Mouse (Mus musculus) retina, postnatal 1 day (tissue): ENCODE results near the gene Npcd.
A peak's percentile ranks its signal among the peaks of the same experiment; 100 is the strongest.

ENCODE experiments used
- DNase-seq: peaks from one replicate; pipeline ENCODE4 v3.0.0-alpha.2; 2012

Gene Npcd

DNA sequence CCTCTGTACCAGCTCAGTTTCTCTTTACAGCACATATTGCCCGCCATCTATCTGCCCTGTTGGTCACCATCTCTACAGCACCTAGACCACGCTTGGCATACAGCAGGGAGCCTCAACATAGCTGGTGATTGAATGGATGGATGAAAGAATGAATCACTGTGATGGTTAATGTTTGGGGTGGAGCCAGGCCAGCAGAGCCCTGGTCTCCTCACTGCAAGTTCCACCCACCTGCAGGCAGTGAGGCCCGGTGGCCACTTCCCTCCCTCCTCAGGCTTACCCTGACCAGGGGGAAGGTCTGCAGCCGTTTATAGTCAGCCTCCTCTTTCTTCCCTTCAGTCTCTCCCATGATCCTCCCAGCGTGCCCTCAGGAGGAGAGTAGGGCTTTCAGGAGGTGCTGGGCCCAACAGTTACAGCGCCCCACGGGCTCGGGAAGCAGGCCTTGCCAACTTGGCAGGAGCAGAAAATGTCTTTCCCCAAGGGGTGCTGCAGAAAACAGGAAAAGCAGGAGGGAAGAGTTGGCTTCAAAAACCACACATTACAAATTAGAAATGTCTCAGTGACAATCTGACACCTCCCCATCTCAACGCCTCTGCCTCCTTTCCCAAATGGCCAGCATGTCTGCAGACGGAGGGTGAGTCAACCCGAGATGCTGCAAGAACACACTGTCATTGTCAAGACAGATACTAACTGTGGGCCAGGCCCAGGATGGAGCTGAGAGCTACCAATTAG, 69.3 kb downstream of the Npcd start:
- DNase-seq: no peak

DNA sequence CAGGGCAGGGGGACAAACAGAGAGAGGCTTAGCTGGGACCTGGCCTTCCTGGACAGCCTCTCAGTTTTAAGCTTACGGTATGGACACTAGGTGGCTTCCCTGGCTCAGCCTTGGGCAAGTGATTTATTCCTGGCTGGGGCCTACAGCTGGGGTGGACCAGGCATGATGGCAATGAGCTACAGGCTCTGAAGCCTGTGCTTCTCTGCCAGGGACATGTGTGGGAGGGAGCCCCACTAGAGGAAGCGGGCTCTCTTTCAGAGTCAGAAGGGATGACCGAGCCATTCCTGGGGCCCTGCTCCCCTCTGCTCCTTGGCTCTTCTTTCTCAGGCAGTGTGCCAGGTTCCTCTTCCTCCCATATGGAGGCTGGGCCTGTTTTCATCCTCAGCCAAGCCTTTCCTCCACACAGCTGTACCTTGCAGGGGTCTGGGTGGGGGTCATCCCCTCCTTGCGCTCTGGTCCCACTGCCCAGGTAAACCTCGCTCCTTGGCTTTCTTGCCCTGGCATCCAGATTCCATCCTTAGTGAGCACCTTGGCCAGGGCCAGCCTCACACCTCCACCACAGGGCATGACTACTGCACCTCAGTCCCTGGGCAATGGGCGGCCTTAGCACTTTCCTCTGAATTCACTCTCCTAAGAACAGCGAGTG, 70.3 kb downstream of the Npcd start:
- DNase-seq: no peak

- no peak for DNase-seq
These were observed 71.0 kb downstream of the Npcd start for GRCm38 (mm10) chr15:79763001-79763400.

GRCm38 (mm10) chr15:79760956-79761355, 73.1 kb downstream of the Npcd start:
- no peak for DNase-seq

DNA sequence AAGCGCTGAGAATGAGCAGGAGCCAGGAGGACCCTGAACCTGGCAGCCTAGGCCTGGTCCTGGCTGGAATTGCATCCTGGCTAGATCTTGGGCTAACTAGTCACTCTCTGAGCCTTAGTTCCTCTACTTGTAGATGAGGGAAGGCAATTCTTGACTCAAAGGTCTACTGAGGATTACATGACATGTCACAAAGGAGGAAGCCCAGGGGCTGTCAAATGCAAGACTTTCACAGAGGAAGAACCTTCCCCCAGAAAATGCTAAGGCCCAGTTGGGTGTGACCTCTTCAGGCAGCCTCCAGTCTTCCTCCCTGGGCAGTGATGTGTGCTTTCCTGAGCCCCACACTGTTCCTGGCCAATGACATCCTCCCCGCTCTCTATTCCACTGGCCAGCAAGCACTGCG, 76.9 kb downstream of the Npcd start:
- no peak for DNase-seq

DNA sequence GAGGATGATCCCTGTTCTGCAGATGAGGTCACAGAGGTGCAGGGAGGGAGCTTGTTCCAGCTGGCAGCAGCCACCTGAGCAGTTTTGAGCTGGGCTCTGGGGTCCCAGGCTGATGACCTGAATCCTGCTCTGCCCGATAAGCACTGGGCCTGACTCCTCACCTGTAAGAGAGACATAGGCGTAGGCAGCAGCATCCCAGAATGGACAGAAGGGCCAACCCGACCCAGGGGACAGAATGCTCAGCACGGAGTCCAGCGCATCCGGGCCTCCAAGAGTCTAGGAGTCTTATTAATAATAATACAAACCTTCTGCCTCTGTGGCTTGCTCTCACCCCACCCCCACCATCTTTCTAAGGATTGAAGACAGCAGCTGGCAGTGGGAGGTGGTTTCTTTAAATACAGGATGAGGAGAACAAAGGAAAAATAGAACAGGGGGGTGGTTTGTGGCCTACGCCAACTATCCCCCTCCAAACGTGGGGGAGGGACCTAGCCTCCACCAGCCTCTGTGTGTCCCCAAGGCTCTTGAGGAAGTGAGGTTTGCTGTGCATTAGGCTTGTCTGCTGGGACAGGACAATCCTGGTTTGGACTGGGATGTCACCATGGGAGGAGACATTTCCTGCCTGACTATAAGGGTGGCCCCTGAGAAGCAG, 77.9 kb downstream of the Npcd start:
- DNase-seq: peak; percentile 19

DNA sequence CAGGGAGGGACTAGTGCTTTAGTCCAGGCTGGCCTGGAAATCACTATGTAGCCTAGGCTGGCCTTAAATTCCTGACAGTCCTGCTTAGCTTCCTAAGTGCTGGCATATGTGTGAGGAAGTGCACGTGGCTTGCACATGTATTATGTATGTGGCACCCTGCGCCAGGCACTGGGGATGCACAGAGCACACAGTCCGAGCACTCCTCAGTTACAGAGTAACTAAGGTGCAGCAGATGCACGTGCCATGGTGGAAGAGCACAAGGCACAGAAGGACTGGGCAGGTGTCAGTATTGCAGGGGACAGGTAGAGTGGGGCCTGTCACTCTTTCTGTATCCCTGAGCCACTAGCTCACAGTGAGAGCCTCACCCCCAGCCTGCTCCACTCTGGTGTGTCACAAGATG, 78.9 kb downstream of the Npcd start:
- DNase-seq: no peak

DNA sequence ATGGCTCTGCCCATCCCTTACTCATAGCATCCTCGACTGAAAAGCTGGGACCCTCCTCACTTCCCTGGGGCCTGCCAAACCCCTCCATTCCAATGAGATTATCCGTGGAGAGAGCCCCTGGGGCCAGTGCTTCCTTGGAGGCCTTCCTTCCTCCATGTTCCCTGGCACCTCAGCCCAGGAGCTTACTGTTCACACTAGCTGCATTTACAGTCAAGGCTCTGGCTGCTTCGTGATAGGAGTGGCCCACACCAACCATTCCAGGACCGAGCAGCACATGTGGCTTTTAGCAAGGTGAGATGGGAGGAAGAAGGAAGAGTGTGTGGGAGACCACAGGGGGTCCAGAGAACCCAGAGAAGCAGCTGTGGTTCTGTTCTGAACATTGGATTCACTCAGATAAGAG, 80.2 kb downstream of the Npcd start:
- DNase-seq: no peak

DNA sequence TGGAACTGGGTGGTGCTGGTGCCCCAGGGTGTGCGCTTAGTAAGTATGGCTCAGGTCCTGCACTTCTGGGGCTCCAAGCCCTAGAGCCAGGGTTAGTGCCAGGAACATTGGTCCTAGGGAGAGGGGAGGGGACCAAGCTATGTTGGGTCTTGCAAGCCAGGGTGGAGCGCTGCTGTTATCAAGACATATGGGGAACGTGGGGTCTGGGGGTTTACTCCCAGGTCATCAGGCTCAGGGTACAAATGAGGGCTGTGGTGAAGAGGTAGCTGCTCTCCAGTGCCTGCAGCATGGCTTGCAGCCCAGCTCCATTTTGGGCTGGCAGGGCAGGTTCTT, 80.7 kb downstream of the Npcd start:
- DNase-seq: no peak

- peak; percentile 80 for DNase-seq
These were observed 81.2 kb downstream of the Npcd start for GRCm38 (mm10) chr15:79752742-79753419.

GRCm38 (mm10) chr15:79751772-79752171, 82.3 kb downstream of the Npcd start:
- no peak for DNase-seq

- no peak for DNase-seq
These were observed 83.8 kb downstream of the Npcd start for GRCm38 (mm10) chr15:79750266-79750665.

DNA sequence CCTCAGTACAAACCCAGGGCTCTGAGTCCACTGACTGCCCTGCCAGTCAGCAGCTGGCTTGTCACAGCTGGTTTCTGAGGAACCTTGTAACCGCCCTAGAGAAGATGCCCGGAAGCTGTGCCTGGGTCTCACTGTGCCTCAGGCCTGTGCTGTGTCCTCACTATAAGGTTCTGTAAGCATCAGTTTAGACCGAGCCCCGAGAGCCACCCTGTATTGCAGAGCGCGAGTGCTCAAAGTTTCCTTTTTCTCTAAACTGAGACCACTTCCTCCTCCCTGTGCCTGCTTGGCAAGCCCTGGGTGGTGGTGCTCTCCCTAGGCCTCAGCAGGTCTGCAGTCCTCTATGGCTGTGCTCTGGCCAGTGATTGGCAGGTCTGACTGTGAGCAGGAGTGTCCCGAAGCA, 84.9 kb downstream of the Npcd start:
- DNase-seq: no peak

GRCm38 (mm10) chr15:79747998-79748397, 86.0 kb downstream of the Npcd start:
- peak; percentile 80 for DNase-seq

GRCm38 (mm10) chr15:79745883-79746282, 88.2 kb downstream of the Npcd start:
- DNase-seq: no peak

DNA sequence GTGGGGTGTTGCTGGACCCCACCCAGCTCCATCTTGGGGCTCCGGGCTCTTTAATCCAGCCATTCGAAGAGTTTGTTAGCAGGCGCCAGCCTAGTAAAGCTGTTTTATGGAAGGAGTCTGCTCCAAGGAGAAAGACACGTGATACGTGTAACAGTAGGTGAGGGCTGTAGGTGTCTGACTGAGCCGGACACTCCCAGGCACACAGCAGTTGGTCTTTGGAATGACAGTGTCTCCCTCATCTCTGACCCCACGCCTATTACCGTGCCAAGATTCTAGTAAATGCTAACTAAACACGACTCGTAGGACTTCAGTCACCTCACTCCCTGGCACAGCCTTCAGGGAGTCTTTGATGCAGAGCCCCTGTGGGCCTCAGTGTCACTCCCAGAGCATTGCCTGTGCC, 88.7 kb downstream of the Npcd start:
- DNase-seq: no peak

- no peak for DNase-seq
These were observed 89.3 kb downstream of the Npcd start for GRCm38 (mm10) chr15:79744742-79745141.

GRCm38 (mm10) chr15:79744001-79744400, 90.0 kb downstream of the Npcd start:
- DNase-seq: no peak

DNA sequence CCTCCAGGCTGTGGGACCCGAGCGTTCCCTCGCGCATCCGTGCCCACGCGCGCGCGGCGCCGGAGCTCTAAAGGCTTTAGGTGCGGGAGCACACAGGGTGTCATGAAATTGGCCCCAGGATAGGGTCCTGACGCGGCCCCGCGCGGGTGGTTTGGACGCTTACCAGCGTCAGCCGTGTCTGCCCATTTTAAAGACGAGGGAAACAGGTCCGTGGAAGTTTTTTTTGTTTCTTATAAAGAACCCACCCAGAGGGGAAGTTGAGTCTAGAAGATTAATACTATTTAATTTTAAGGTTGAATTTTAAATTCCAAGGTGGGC, 91.4 kb downstream of the Npcd start:
- DNase-seq: no peak

DNA sequence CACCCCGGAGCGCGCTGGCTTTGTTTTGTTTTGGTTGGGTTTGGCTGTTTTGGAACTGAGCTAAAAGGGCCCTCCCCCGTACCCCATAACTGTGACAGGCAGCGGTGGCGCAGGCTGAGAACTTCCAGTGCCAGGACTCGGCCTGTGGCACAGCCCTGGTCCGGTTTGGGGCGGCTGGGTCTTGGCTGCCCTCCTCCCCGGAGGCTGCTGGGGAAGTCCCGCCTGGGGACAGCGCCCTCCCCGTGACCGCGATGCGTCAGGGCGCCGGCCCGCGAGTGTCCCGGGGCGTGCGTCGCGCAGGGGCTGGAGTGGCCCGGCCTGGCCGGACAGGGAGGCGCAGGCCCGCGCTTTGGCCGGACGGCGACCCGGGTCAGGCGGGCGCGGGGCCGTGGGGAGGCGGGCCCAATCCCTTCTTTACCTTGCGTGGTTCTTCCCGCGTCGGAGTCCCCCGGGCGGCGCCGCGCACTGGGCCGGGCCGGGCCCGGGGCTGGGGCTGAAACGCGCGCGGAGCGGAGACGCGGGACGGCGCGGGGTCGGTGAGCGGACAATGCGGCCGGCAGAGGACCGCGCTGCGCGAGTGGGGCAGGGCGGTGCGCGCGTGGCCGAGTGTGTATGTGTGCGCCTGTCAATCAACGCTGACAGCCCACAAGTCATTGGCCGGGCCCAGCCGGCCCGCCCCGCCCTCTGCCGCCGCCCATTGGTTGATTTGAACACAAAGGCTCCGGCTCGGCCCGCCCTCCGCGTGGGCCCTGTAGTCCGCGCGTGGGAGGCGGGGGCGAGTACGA, 91.9 kb downstream of the Npcd start, which contains the start of gene Sun2:
Gene Sun2, minus strand, starts transcription at position 616 of the 785 bp plus-strand sequence.
- DNase-seq: peak; percentile 96

DNA sequence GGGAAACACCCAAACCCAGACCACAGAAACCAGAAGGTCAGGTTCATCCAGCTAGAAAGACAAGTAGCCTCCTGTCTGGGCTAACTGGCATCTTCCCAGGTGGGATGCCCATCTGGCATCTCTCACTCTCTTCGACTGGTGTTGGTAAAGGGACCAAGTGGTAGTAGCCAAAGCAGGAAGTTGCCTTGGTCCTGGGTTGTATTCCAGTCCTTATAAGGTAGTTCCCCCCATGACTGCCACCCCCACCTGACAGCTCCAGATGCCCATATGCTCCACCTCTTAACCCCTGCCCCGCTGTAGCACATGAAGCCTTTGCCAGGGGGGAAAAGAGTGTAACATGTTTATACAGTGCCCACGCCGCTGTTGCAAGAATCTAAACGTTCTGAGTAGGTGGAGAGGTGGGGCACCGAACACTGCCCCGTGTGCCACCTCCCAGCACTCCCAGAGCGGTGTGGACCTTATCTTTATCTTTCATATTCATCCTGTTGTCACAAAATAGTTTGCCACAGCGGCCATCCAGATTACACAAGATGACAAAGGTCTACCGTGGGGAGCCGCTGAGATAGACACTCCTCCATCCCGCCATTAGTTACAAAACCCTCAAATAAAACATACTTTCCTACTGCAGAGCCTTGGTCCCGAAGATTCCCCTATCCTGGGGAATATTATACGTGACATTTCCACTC, 92.7 kb downstream of the Npcd start:
- peak; percentile 24 for DNase-seq

DNA sequence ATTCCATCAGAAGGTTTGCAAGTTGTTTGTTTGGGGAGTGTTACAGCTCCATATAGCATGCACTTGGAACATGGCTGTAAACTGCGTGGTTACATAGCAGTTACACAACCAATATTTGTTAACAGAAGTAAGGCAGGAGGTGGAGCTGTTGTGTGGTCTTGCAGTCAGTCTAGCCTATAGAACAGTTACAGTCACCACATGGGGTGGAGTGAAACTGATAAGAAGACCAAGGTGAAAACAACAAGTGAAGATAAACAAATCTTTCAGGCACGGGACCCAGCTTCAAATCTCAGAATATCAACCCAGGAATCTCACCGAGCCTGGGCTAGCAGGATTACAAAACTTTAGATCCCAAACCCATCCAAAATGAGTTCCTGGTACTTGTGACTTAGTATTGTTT, 93.3 kb downstream of the Npcd start:
- DNase-seq: no peak
